Mouse (Mus musculus) cerebellum, adult 2 months (tissue): ENCODE data around the gene Hfe2.

ENCODE experiments used
- CTCF ChIP-seq: fragments of 200-500 bp; IDR thresholded peaks from 2 replicates; pipeline ENCODE4 v1.5.1; 2011; ENCODE audit warnings: low read depth, mild to moderate bottlenecking, control low read depth, low read length, moderate library complexity, borderline replicate concordance; ENCODE audit not compliant: insufficient read depth
- POLR2A ChIP-seq: fragments of 200-500 bp; IDR thresholded peaks from 2 replicates; pipeline ENCODE4 v1.6.1; 2011; ENCODE audit warnings: low read length, control low read depth, borderline replicate concordance; ENCODE audit not compliant: insufficient read depth

GRCm38 (mm10) chr3:96557694-96558093 lies 32.7 kb downstream of the Hfe2 start, which contains the start of gene Txnip:
- peak; percentile 55; the same call in 1 of the 2 replicates for TF ChIP-seq POLR2A
- TF ChIP-seq CTCF: peak; percentile 13; the same call in 1 of the 2 replicates
